9 mouse cellular contexts compared by ENCODE assay signal in genomic region chr11:51353746-51354145, GRCm38 (mm10).
"Had no signal": no experiment of that assay in that cellular context is flagged by ENCODE, and none has a peak within 500 bp of the region (broad histone marks: within the 10 kb centered on the region; RNA-seq: fewer than 3 reads in every experiment).

No protein-coding gene starts in this region.

- DNase-seq: kidney, adult 18-20 months; layer of hippocampus, adult 9-11 months; layer of hippocampus, postnatal 36 days; lung, embryonic 14.5 days; lung, postnatal 10 days; retina, postnatal 1 day; right cerebral cortex, postnatal 4 days; spleen, adult 18-20 months; thymus, postnatal 4 days had no signal
